Comparison of ENCODE assay signal across 10 mouse cellular contexts in the genomic region with DNA sequence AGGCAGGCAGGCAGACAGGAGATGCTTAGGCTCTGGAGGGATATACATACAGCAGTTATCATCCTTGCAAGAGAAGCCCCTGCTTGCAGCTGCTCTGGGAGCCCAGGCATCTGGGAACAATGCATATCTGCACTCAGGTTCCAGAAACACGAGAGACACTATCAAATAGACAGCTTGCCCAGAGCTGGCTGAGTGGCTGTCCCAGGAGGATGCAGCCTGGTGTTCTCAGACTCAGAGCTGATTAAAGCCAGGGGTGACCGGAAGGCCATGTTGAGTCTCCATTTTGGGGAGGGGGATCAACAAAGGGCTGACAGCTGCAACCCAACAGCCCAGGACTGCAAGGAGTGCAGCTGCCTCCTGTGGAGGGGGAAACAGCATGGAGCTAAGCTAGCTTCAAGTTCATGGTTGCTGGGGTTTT.
DNase-seq lines count a peak whose midpoint lies in the region; ATAC-seq lines count a peak whose summit lies in the region.
"Had no signal": no experiment of that assay in that cellular context is flagged by ENCODE, and none has a peak within 500 bp of the region (broad histone marks: within the 10 kb centered on the region; RNA-seq: fewer than 3 reads in every experiment).

No protein-coding gene starts in this region.

- H3K36me3 ChIP-seq in hindbrain, embryonic 10.5 days, result no peaks in the 10 kb centered on the region
- H3K36me3 ChIP-seq in midbrain, embryonic 12.5 days, result no peaks in the 10 kb centered on the region

- no peak overlapping the region for H3K9ac ChIP-seq in midbrain, embryonic 12.5 days (replicated peaks)
- H3K9ac ChIP-seq: liver, embryonic 14.5 days had no signal

- 0 out of 2 replicates have a peak, but pooled peaks cover 4% of the 10 kb centered on the region for H3K9me3 ChIP-seq in hindbrain, embryonic 10.5 days
- H3K9me3 ChIP-seq in midbrain, embryonic 12.5 days, result no peaks in the 10 kb centered on the region

- peak; percentile 15 for DNase-seq in MN1 (ENCODE audit: low spot score)
- peak; percentile 74 for DNase-seq in embryo, embryonic 10.5 days (ENCODE audit: low spot score)
- peak; percentile 63 for DNase-seq in hindbrain, embryonic 10.5 days (ENCODE audit: low spot score)
- DNase-seq in adrenal gland, postnatal 10 days, result no peak
- no peak for DNase-seq in thymus, adult 18-20 months
- DNase-seq: thymus, adult 2 months had no signal

- peaks cover 31% of the 10 kb centered on the region for H3K4me1 ChIP-seq in hindbrain, embryonic 10.5 days (replicated peaks)
- H3K4me1 ChIP-seq in midbrain, embryonic 12.5 days, result peaks cover 25% of the 10 kb centered on the region

- peaks cover 31% of the 10 kb centered on the region for H3K27me3 ChIP-seq in hindbrain, embryonic 10.5 days (ENCODE audit: insufficient read depth, poor library complexity, severe bottlenecking)
- peaks cover 23% of the 10 kb centered on the region for H3K27me3 ChIP-seq in midbrain, embryonic 12.5 days

- 20% methylated on average over 2 of the region's 2 CpGs for WGBS in hindbrain, embryonic 10.5 days
- WGBS in midbrain, embryonic 12.5 days, result 5% methylated on average over 2 of the region's 2 CpGs

- ATAC-seq in midbrain, embryonic 12.5 days (ENCODE audit: low FRiP score, low read depth), result peak; percentile 56
- no peak for ATAC-seq in CD4-positive, CD25-positive, alpha-beta regulatory T cell, adult 4 months
- ATAC-seq in monocyte, adult 5-6 weeks (replicated peaks; ENCODE audit: insufficient number of reproducible peaks, low FRiP score, low TSS enrichment, poor library complexity, severe bottlenecking), result no peak

- no peak overlapping the region for H3K4me3 ChIP-seq in hindbrain, embryonic 10.5 days
- no peak overlapping the region for H3K4me3 ChIP-seq in midbrain, embryonic 12.5 days

- H3K27ac ChIP-seq in hindbrain, embryonic 10.5 days, result peak overlapping the region; percentile 66
- H3K27ac ChIP-seq in midbrain, embryonic 12.5 days (replicated peaks), result peak overlapping the region; percentile 57
- H3K27ac ChIP-seq: liver, embryonic 14.5 days had no signal

- 0 out of 2 replicates have a peak overlapping the region, but pooled peaks have one; percentile 7 for H3K4me2 ChIP-seq in midbrain, embryonic 12.5 days (replicated peaks)

Comparison
In these comparisons a context has a peak if more than half of its experiments do, and no peak if none do; other contexts are left out.
1. DNase-seq: peak in MN1 (single experiment), embryo, embryonic 10.5 days (single experiment) and hindbrain, embryonic 10.5 days (single experiment); none in adrenal gland, postnatal 10 days (single experiment) and thymus, adult 18-20 months (0 of 2).